Mouse (Mus musculus): ENCODE results near the gene Sez6l2. TPM values are rescaled to one million over a fixed set of nuclear protein-coding genes. Genes with fewer than 3 reads are reported as not detected.

The Sez6l2 gene
- polyA plus RNA-seq, 1 experiment from 2014 or later: 68.9 TPM

GRCm38 (mm10) chr7:127016486-127016938, 66.1 kb downstream of the Sez6l2 start:
- Histone ChIP-seq H3K4me1 (replicated peaks; ENCODE audit: control insufficient read depth, insufficient read depth, low read length) (peaks cover 46% of the 10 kb centered on the region), H3K27ac (peak overlapping the region; percentile 96), H3K9me3 (ENCODE audit: control insufficient read depth, low read length) (no peaks in the 10 kb centered on the region), H3K36me3 (replicated peaks; ENCODE audit: control insufficient read depth, insufficient read depth) (peaks cover 38% of the 10 kb centered on the region), H3K4me3 (replicated peaks; ENCODE audit: low read length) (peak overlapping the region; percentile 57), H3K9ac (peak overlapping the region; percentile 90), H3K4me2 (replicated peaks) (peak overlapping the region; percentile 76), H3K27me3 (ENCODE audit: control insufficient read depth, insufficient read depth, low read length) (no peaks in the 10 kb centered on the region)
- WGBS: 0% methylated on average over 22 of the region's 22 CpGs
- ATAC-seq (ENCODE audit: low FRiP score) (peak; percentile 32), DNase-seq (ENCODE audit: low spot score) (no peak)

DNA sequence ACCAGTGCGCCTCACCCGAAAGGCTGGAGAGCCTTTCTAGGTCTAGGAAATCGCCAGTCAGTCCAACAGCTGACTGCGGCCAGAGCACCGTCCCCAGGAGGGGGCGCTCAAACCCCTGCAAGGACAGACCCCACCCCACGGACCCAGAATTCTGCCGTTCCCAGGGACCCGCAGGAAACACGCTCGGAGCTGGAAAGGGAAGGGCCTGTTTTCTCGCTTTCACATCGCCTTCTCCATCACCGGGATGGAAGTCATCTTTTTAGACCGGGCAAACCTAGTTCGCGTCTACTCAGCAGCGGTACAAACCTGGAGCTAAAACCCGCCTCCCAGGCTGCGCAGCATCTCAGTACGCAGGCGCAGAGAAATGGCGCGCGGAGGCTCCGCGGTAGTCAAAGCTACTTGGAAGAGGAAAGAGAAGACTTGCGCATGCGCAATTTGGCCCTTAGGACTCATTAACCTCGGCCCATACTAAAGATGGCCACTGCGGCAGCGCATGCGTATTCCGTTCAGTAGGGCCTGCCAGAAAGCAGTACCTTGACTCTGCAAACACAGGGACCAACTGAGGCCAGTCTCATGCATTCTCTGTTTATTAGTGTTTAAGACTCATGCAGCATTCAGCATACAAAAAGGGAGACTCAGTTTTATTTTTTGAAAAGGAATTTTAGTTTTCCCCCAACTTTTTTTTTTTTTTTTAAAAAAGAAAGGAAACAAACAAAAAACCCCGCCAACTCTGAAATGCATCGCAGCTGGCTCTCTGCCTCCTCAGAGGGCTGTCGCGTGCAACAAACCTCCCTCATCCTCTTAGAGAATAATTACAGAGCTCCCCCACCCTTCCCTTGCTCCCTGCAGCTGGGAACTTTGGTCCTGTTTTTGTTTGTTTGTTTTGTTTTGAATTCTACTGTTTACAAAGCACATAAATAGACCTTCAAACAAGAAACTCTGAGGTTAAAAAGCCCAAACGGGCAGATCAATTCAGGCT, 66.9 kb downstream of the Sez6l2 start, which contains the start of gene Pagr1a:
Gene Pagr1a, minus strand, starts transcription at position 382 of the 979 bp plus-strand sequence.
- ATAC-seq (ENCODE audit: low FRiP score) (peak; percentile 83), DNase-seq (ENCODE audit: low spot score) (peak; percentile 100)
- Histone ChIP-seq H3K27me3 (ENCODE audit: control insufficient read depth, insufficient read depth, low read length) (no peaks in the 10 kb centered on the region), H3K36me3 (replicated peaks; ENCODE audit: control insufficient read depth, insufficient read depth) (peaks cover 43% of the 10 kb centered on the region), H3K4me3 (replicated peaks; ENCODE audit: low read length) (peak within 1 kb of the TSS; percentile 57), H3K4me2 (replicated peaks) (peak within 1 kb of the TSS; percentile 84), H3K4me1 (replicated peaks; ENCODE audit: control insufficient read depth, insufficient read depth, low read length) (peaks cover 49% of the 10 kb centered on the region), H3K9ac (peak within 1 kb of the TSS; percentile 90), H3K9me3 (ENCODE audit: control insufficient read depth, low read length) (no peaks in the 10 kb centered on the region), H3K27ac (peak within 1 kb of the TSS; percentile 96)
- WGBS: 3% methylated on average over 39 of the region's 39 CpGs

GRCm38 (mm10) chr7:127017950-127018345, 67.6 kb downstream of the Sez6l2 start:
- Histone ChIP-seq H3K9ac (peak overlapping the region; percentile 37; the same call in 1 of the 2 replicates), H3K4me1 (replicated peaks; ENCODE audit: control insufficient read depth, insufficient read depth, low read length) (peaks cover 55% of the 10 kb centered on the region), H3K27ac (peak overlapping the region; percentile 96; the same call in 1 of the 2 replicates), H3K27me3 (ENCODE audit: control insufficient read depth, insufficient read depth, low read length) (no peaks in the 10 kb centered on the region), H3K9me3 (ENCODE audit: control insufficient read depth, low read length) (no peaks in the 10 kb centered on the region), H3K4me3 (replicated peaks; ENCODE audit: low read length) (0 out of 2 replicates have a peak overlapping the region, but pooled peaks have one; percentile 57), H3K36me3 (replicated peaks; ENCODE audit: control insufficient read depth, insufficient read depth) (peaks cover 43% of the 10 kb centered on the region), H3K4me2 (replicated peaks) (peak overlapping the region; percentile 84)
- ATAC-seq (ENCODE audit: low FRiP score): no peak
- DNase-seq (ENCODE audit: low spot score): no peak
- 63% methylated on average over 6 of the region's 6 CpGs for WGBS

- Histone ChIP-seq H3K36me3 (replicated peaks; ENCODE audit: control insufficient read depth, insufficient read depth) (peaks cover 43% of the 10 kb centered on the region), H3K4me3 (replicated peaks; ENCODE audit: low read length) (no peak overlapping the region), H3K9me3 (ENCODE audit: control insufficient read depth, low read length) (no peaks in the 10 kb centered on the region), H3K4me2 (replicated peaks) (peak overlapping the region; percentile 84), H3K4me1 (replicated peaks; ENCODE audit: control insufficient read depth, insufficient read depth, low read length) (peaks cover 57% of the 10 kb centered on the region), H3K27ac (peak overlapping the region; percentile 39; the same call in 1 of the 2 replicates), H3K9ac (peak overlapping the region; percentile 82), H3K27me3 (ENCODE audit: control insufficient read depth, insufficient read depth, low read length) (no peaks in the 10 kb centered on the region)
- WGBS: 89% methylated on average over 15 of the region's 15 CpGs
- no peak for DNase-seq (ENCODE audit: low spot score)
- no peak for ATAC-seq (ENCODE audit: low FRiP score)
These were observed 68.3 kb downstream of the Sez6l2 start for GRCm38 (mm10) chr7:127018416-127019305.

DNA sequence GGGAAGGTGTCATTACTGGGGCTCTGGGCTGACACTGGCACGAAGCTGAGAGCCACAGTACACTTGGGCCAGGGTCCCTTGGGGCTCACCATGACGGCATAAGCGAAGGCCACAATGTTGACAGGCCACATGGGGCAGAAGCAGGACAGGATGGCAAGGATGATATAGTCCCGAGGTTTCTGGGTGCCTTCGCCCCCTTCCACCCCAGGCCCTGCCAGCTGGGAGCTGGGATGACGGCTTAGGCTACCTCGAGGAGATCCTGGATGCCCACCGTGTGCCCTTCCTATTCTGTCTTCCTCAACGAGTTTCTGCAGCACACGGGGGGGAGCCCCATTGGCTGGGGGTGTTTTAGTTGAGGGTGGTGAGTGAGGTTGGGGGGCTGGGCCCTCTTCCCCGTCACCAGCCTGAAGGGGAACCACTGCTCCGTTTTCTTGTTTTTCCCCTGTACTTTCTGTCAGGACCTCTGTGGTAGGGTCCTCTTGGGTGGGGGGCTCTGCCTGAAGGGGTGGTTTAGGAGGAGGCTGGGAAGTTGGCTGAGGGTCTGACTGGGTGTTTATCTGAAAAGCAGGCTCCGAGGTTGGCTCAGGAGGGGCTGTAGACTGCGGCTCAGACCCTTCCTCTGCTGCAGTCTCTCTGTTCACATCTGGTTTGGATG, 69.1 kb downstream of the Sez6l2 start:
- H3K36me3 ChIP-seq (replicated peaks; ENCODE audit: control insufficient read depth, insufficient read depth): peaks cover 44% of the 10 kb centered on the region

GRCm38 (mm10) chr7:127020031-127020430, 69.7 kb downstream of the Sez6l2 start:
- peak overlapping the region; percentile 51 for H3K4me3 ChIP-seq (replicated peaks; ENCODE audit: low read length)
- no peak overlapping the region; the same call in 1 of the 2 replicates for H3K27ac ChIP-seq
- no peaks in the 10 kb centered on the region for H3K27me3 ChIP-seq (ENCODE audit: control insufficient read depth, insufficient read depth, low read length)
- no peaks in the 10 kb centered on the region for H3K9me3 ChIP-seq (ENCODE audit: control insufficient read depth, low read length)
- WGBS: 53% methylated on average over 3 of the region's 3 CpGs
- H3K4me2 ChIP-seq (replicated peaks): peak overlapping the region; percentile 84
- peak overlapping the region; percentile 82 for H3K9ac ChIP-seq
- DNase-seq (ENCODE audit: low spot score) (no peak), ATAC-seq (ENCODE audit: low FRiP score) (no peak)
- peaks cover 42% of the 10 kb centered on the region for H3K36me3 ChIP-seq (replicated peaks; ENCODE audit: control insufficient read depth, insufficient read depth)
- peaks cover 63% of the 10 kb centered on the region for H3K4me1 ChIP-seq (replicated peaks; ENCODE audit: control insufficient read depth, insufficient read depth, low read length)

More for the DNA sequence above, 69.1 kb downstream of the Sez6l2 start:
- H3K27ac ChIP-seq: no peak overlapping the region
- H3K4me3 ChIP-seq (replicated peaks; ENCODE audit: low read length): peak overlapping the region; percentile 51; the same call in 1 of the 2 replicates
- DNase-seq (ENCODE audit: low spot score) (no peak), ATAC-seq (ENCODE audit: low FRiP score) (no peak)
- no peaks in the 10 kb centered on the region for H3K27me3 ChIP-seq (ENCODE audit: control insufficient read depth, insufficient read depth, low read length)
- H3K9ac ChIP-seq: peak overlapping the region; percentile 82
- H3K4me1 ChIP-seq (replicated peaks; ENCODE audit: control insufficient read depth, insufficient read depth, low read length): peaks cover 62% of the 10 kb centered on the region
- WGBS: 77% methylated on average over 14 of the region's 14 CpGs
- no peaks in the 10 kb centered on the region for H3K9me3 ChIP-seq (ENCODE audit: control insufficient read depth, low read length)
- peak overlapping the region; percentile 84 for H3K4me2 ChIP-seq (replicated peaks)

Other genes starting within 250 kb of the Sez6l2 start
- gene Coro1a, start 242.8 kb upstream of the Sez6l2 start, polyA plus RNA-seq (2014; fragmentation: Nextera tagmentation; extraction: Ambion mirVana): 82.2 and 99.7 TPM in 2 replicates
- gene Mapk3, start 191.0 kb upstream of the Sez6l2 start, polyA plus RNA-seq (2014; fragmentation: Nextera tagmentation; extraction: Ambion mirVana): 96.5 and 97.0 TPM in 2 replicates
- 1.0 and 1.8 TPM in 2 replicates for gene Gdpd3, start 184.2 kb upstream of the Sez6l2 start, polyA plus RNA-seq (2014; fragmentation: Nextera tagmentation; extraction: Ambion mirVana)
- gene Ypel3, start 173.6 kb upstream of the Sez6l2 start, polyA plus RNA-seq (2014; fragmentation: Nextera tagmentation; extraction: Ambion mirVana): 206 and 218 TPM in 2 replicates
- gene Tbx6, start 169.1 kb upstream of the Sez6l2 start, polyA plus RNA-seq (2014; fragmentation: Nextera tagmentation; extraction: Ambion mirVana): 0.21 and 0.26 TPM in 2 replicates
- gene Ppp4c, start 158.1 kb upstream of the Sez6l2 start, polyA plus RNA-seq (2014; fragmentation: Nextera tagmentation; extraction: Ambion mirVana): 177 and 182 TPM in 2 replicates
- gene Fam57b, start 152.9 kb upstream of the Sez6l2 start, polyA plus RNA-seq (2014; fragmentation: Nextera tagmentation; extraction: Ambion mirVana): 53.2 and 54.7 TPM in 2 replicates
- gene 4930451I11Rik, start 118.9 kb upstream of the Sez6l2 start, polyA plus RNA-seq (2014; fragmentation: Nextera tagmentation; extraction: Ambion mirVana): 0.74 TPM in 1 of 2 replicates, not detected in the other
- 16.5 and 25.7 TPM in 2 replicates for gene Doc2a, start 103.1 kb upstream of the Sez6l2 start, polyA plus RNA-seq (2014; fragmentation: Nextera tagmentation; extraction: Ambion mirVana)
- gene Hirip3, start 88.6 kb upstream of the Sez6l2 start, polyA plus RNA-seq (2014; fragmentation: Nextera tagmentation; extraction: Ambion mirVana): 10.1 and 11.1 TPM in 2 replicates
- gene Ino80e, start 88.2 kb upstream of the Sez6l2 start, polyA plus RNA-seq (2014; fragmentation: Nextera tagmentation; extraction: Ambion mirVana): 93.7 and 95.3 TPM in 2 replicates
- 36.4 and 37.2 TPM in 2 replicates for gene Taok2, start 65.9 kb upstream of the Sez6l2 start, polyA plus RNA-seq (2014; fragmentation: Nextera tagmentation; extraction: Ambion mirVana)
- 28.0 and 29.3 TPM in 2 replicates for gene Tmem219, start 27.6 kb upstream of the Sez6l2 start, polyA plus RNA-seq (2014; fragmentation: Nextera tagmentation; extraction: Ambion mirVana)
- 102 and 104 TPM in 2 replicates for gene Kctd13, start 21.7 kb upstream of the Sez6l2 start, polyA plus RNA-seq (2014; fragmentation: Nextera tagmentation; extraction: Ambion mirVana)
- gene Asphd1, start 981 bp upstream of the Sez6l2 start, polyA plus RNA-seq (2014; fragmentation: Nextera tagmentation; extraction: Ambion mirVana): 8.0 and 10.9 TPM in 2 replicates
- gene Cdipt, start 25.4 kb downstream of the Sez6l2 start, polyA plus RNA-seq (2014; fragmentation: Nextera tagmentation; extraction: Ambion mirVana): 110 and 118 TPM in 2 replicates
- 0.98 and 1.0 TPM in 2 replicates for gene Cdiptos, start 25.5 kb downstream of the Sez6l2 start, polyA plus RNA-seq (2014; fragmentation: Nextera tagmentation; extraction: Ambion mirVana)
- 3.4 and 4.0 TPM in 2 replicates for gene Mvp, start 64.1 kb downstream of the Sez6l2 start, polyA plus RNA-seq (2014; fragmentation: Nextera tagmentation; extraction: Ambion mirVana)
- gene Pagr1b, start 65.9 kb downstream of the Sez6l2 start, polyA plus RNA-seq (2014; fragmentation: Nextera tagmentation; extraction: Ambion mirVana): 0.70 TPM in 1 of 2 replicates, not detected in the other
- 31.5 and 38.6 TPM in 2 replicates for gene Pagr1a, start 66.8 kb downstream of the Sez6l2 start, polyA plus RNA-seq (2014; fragmentation: Nextera tagmentation; extraction: Ambion mirVana)
- gene Gm42742, start 70.5 kb downstream of the Sez6l2 start, polyA plus RNA-seq (2014; fragmentation: Nextera tagmentation; extraction: Ambion mirVana): 51.9 and 52.3 TPM in 2 replicates
- 46.7 and 57.0 TPM in 2 replicates for gene Prrt2, start 70.6 kb downstream of the Sez6l2 start, polyA plus RNA-seq (2014; fragmentation: Nextera tagmentation; extraction: Ambion mirVana)
- gene Maz, start 76.5 kb downstream of the Sez6l2 start, polyA plus RNA-seq (2014; fragmentation: Nextera tagmentation; extraction: Ambion mirVana): 68.6 and 73.1 TPM in 2 replicates
- gene Kif22, start 91.9 kb downstream of the Sez6l2 start, polyA plus RNA-seq (2014; fragmentation: Nextera tagmentation; extraction: Ambion mirVana): 20.3 and 24.6 TPM in 2 replicates
- not detected in 2 replicates for gene Zg16, start 136.8 kb downstream of the Sez6l2 start, polyA plus RNA-seq (2014; fragmentation: Nextera tagmentation; extraction: Ambion mirVana)
- 1.7 and 1.9 TPM in 2 replicates for gene AI467606, start 140.8 kb downstream of the Sez6l2 start, polyA plus RNA-seq (2014; fragmentation: Nextera tagmentation; extraction: Ambion mirVana)
- 0.55 and 0.87 TPM in 2 replicates for gene Qprt, start 171.7 kb downstream of the Sez6l2 start, polyA plus RNA-seq (2014; fragmentation: Nextera tagmentation; extraction: Ambion mirVana)
- gene Spn, start 187.3 kb downstream of the Sez6l2 start, polyA plus RNA-seq (2014; fragmentation: Nextera tagmentation; extraction: Ambion mirVana): not detected in 2 replicates
- gene Cd2bp2, start 245.5 kb downstream of the Sez6l2 start, polyA plus RNA-seq (2014; fragmentation: Nextera tagmentation; extraction: Ambion mirVana): 63.7 and 64.9 TPM in 2 replicates

All from hindbrain, embryonic 14.5 days (tissue).